Mouse (Mus musculus) midbrain, embryonic 13.5 days (tissue): ENCODE data around the gene Tprn. TPM values are rescaled to one million over a fixed set of nuclear protein-coding genes. Genes with fewer than 3 reads are reported as not detected.
A peak's percentile ranks its signal among the peaks of the same experiment; 100 is the strongest.

Source experiments
- ATAC-seq: fragments of 200-750 bp; cut with Nextera tagmentation; 2 replicates; pipeline ENCODE4 v1.8.0; 2017; ENCODE audit warnings: mild to moderate bottlenecking, moderate TSS enrichment, moderate library complexity
- H3K27ac ChIP-seq: fragments of 300-500 bp; sonication (generic); 2 replicates; pipeline ENCODE4 v1.5.1; 2015; ENCODE audit warnings: inconsistent platforms, mild to moderate bottlenecking, moderate library complexity
- H3K27me3 ChIP-seq: fragments of 300-500 bp; sonication (generic); 2 replicates; pipeline ENCODE4 v1.6.1; 2015; ENCODE audit warnings: mild to moderate bottlenecking, inconsistent platforms
- H3K36me3 ChIP-seq: fragments of 300-500 bp; sonication (generic); 2 replicates; pipeline ENCODE4 v1.6.1; 2015; ENCODE audit warnings: mild to moderate bottlenecking, inconsistent platforms
- H3K4me1 ChIP-seq: fragments of 300-500 bp; sonication (generic); replicated peaks from 2 replicates; pipeline ENCODE4 v1.6.1; 2015; ENCODE audit warnings: inconsistent platforms
- H3K4me2 ChIP-seq: fragments of 300-500 bp; sonication (generic); replicated peaks from 2 replicates; pipeline ENCODE4 v1.6.1; 2015; ENCODE audit warnings: moderate library complexity, mild to moderate bottlenecking, inconsistent platforms
- H3K4me3 ChIP-seq: fragments of 300-500 bp; sonication (generic); replicated peaks from 2 replicates; pipeline ENCODE4 v1.5.1; 2015; ENCODE audit warnings: mild to moderate bottlenecking, inconsistent platforms
- H3K9ac ChIP-seq: fragments of 300-500 bp; sonication (generic); replicated peaks from 2 replicates; pipeline ENCODE4 v1.6.1; 2015; ENCODE audit warnings: mild to moderate bottlenecking, inconsistent platforms
- H3K9me3 ChIP-seq: fragments of 300-500 bp; sonication (generic); 2 replicates; pipeline ENCODE4 v1.6.1; 2016; ENCODE audit warnings: mild to moderate bottlenecking, inconsistent platforms
- WGBS: fragments of 180-500 bp; shearing (Covaris S2); methylation state at CpG from one replicate; pipeline ENCODE4 v1.1.7; 2015; 5-methylcytosine and 5-hydroxymethylcytosine counted together
- polyA plus RNA-seq: library from polyadenylated mRNA; unstranded; fragments of >200 nt; fragmentation: Nextera tagmentation; extraction: Ambion mirVana; gene quantifications from 2 replicates; pipeline ENCODE4 v1.2.1, GENCODE M21; 2015

The Tprn gene
- polyA plus RNA-seq, 1 experiment from 2014 or later: 13.3 TPM

GRCm38 (mm10) chr2:25271827-25272511 is 9.6 kb downstream of the Tprn start, which contains the start of the genes Ssna1 and Anapc2:
Gene Ssna1, minus strand, starts transcription at chr2:25272438.
Gene Anapc2, plus strand, starts transcription at chr2:25272478.
- ATAC-seq: peak; percentile 96
- Histone ChIP-seq H3K4me2 (peak within 1 kb of the TSS; percentile 99), H3K36me3 (peaks cover 69% of the 10 kb centered on the region), H3K27ac (peak within 1 kb of the TSS; percentile 77), H3K27me3 (no peaks in the 10 kb centered on the region), H3K4me1 (peaks cover 54% of the 10 kb centered on the region), H3K9ac (peak within 1 kb of the TSS; percentile 90), H3K4me3 (peak within 1 kb of the TSS; percentile 98), H3K9me3 (no peaks in the 10 kb centered on the region)
- WGBS: under 1% methylated on average over 55 of the region's 55 CpGs

DNA sequence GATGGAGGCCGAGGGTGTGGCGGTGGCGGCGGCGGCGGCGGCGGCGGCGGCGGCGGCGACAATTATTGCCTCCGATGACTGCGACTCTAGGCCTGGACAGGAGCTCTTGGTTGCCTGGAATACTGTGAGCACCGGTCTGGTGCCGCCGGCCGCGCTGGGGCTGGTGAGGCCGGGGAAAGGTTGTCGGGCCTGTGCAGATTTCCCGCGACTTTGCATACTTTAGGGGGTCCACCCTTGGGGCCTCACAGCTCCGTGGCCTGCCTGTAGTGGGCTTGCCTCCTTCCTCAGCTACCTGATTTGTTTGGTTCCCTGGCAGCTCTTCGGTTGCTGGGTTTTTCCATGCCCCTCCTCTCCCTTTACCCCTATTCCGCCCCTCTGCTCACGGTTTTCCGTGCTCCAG is 10.1 kb downstream of the Tprn start:
- peaks cover 74% of the 10 kb centered on the region for H3K36me3 ChIP-seq
- H3K9ac ChIP-seq: peak overlapping the region; percentile 89
- H3K9me3 ChIP-seq: no peaks in the 10 kb centered on the region
- WGBS: under 1% methylated on average over 29 of the region's 29 CpGs
- peak overlapping the region; percentile 98 for H3K4me3 ChIP-seq
- H3K4me1 ChIP-seq: peaks cover 49% of the 10 kb centered on the region
- peak overlapping the region; percentile 99 for H3K4me2 ChIP-seq
- peak; percentile 80 for ATAC-seq
- H3K27ac ChIP-seq: peak overlapping the region; percentile 56; the same call in 1 of the 2 replicates
- no peaks in the 10 kb centered on the region for H3K27me3 ChIP-seq

DNA sequence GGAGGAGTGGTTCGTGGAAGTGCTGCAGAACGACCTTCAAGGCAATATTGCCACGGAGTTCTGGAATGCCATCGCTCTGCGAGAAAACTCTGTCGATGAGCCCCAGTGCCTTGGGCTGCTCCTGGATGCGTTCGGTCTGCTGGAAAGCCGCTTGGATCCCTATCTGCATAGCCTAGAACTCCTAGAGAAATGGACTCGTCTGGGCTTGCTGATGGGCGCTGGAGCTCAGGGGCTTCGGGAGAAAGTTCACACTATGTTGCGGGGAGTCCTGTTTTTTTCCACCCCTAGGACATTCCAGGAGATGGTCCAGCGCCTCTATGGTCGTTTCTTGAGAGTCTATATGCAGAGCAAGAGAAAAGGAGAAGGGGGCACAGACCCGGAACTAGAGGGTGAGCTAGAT is 10.6 kb downstream of the Tprn start:
- peak overlapping the region; percentile 89 for H3K9ac ChIP-seq
- 39% methylated on average over 16 of the region's 16 CpGs for WGBS
- peaks cover 77% of the 10 kb centered on the region for H3K36me3 ChIP-seq
- ATAC-seq: 0 out of 2 replicates have a peak, but pooled peaks have one; percentile 1
- no peaks in the 10 kb centered on the region for H3K9me3 ChIP-seq
- H3K27ac ChIP-seq: 0 out of 2 replicates have a peak overlapping the region, but pooled peaks have one; percentile 56
- H3K4me3 ChIP-seq: peak overlapping the region; percentile 98
- H3K4me1 ChIP-seq: peaks cover 44% of the 10 kb centered on the region
- H3K27me3 ChIP-seq: no peaks in the 10 kb centered on the region
- H3K4me2 ChIP-seq: peak overlapping the region; percentile 99

DNA sequence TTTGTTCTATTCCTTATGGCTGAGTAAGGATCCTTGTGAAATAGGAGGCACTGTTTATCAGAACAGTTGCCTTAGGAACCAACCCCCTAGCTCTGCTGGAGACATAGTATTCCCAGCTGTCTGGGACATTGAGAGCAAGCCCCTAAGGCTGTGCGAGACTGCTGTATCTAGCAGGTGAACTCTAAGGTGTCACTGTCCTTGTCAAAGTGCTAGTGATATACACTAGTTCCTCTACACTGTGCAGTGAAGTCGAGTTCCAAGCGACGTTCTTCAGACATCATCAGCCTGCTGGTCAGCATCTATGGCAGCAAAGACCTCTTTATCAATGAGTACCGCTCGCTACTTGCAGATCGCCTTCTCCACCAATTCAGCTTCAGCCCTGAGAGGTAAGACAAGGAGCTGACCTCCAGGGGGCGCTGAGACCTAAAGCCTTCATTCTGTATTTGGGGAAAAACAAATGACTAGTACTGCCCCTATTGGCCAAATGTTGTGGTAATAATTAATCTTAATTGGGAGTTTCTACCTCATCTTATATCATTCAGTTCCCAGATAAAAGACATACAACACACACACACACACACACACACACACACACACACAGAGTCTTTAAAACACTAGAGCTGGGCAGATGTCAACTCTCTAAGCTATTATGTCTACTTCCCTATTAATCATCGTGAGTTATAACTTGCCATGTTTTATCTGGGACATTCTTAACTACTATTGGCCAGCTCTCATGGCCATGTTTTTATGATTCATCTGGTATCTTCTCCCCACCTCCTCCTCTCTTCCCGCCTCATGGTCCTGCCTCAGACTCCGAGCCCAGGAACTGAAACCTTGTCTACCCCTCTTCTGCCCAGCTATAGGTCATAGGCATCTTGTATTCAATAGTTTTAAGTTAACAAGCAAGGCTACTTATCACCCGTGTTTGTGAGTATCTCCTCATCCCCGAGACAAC is 16.8 kb downstream of the Tprn start:
- no peak overlapping the region for H3K27ac ChIP-seq
- peaks cover 95% of the 10 kb centered on the region for H3K36me3 ChIP-seq
- no peaks in the 10 kb centered on the region for H3K9me3 ChIP-seq
- no peak overlapping the region for H3K4me3 ChIP-seq
- 60% methylated on average over 13 of the region's 13 CpGs for WGBS
- H3K9ac ChIP-seq: no peak overlapping the region
- ATAC-seq: peak; percentile 66; the same call in 1 of the 2 replicates
- H3K4me2 ChIP-seq: no peak overlapping the region
- H3K27me3 ChIP-seq: no peaks in the 10 kb centered on the region
- H3K4me1 ChIP-seq: peaks cover 11% of the 10 kb centered on the region

GRCm38 (mm10) chr2:25285551-25285950 is 23.1 kb downstream of the Tprn start:
- peaks cover 53% of the 10 kb centered on the region for H3K36me3 ChIP-seq

DNA sequence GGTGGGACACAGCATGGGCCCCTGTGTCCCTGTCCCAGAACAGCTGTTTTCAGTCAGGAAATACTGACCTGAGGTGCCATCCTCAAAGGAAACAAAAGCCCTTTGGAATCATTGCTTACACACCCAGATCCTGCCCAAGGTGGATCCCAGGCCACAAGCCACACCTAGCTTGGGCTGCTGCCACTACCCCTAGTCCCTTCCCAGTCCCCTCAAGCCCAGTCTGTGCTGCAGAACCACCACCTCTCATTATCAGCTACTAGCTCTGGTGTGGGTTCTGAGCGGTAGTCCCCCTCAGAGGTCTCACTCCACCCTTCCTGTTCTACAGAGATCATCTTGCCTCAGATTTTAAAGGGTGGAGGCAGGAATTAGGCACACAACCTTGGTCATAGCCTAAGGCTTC is 23.9 kb downstream of the Tprn start:
- Histone ChIP-seq H3K9me3 (no peaks in the 10 kb centered on the region), H3K9ac (no peak overlapping the region), H3K27ac (no peak overlapping the region), H3K4me2 (no peak overlapping the region), H3K36me3 (peaks cover 46% of the 10 kb centered on the region), H3K4me1 (peaks cover 17% of the 10 kb centered on the region), H3K4me3 (no peak overlapping the region), H3K27me3 (peaks cover 35% of the 10 kb centered on the region)
- no peak for ATAC-seq
- 93% methylated on average over 1 of the region's 1 CpGs for WGBS

More at GRCm38 (mm10) chr2:25285551-25285950, 23.1 kb downstream of the Tprn start:
- Histone ChIP-seq H3K4me1 (peaks cover 10% of the 10 kb centered on the region), H3K27ac (no peak overlapping the region), H3K4me3 (no peak overlapping the region), H3K4me2 (no peak overlapping the region), H3K9ac (no peak overlapping the region), H3K9me3 (no peaks in the 10 kb centered on the region), H3K27me3 (peaks cover 28% of the 10 kb centered on the region)
- no peak for ATAC-seq
- 92% methylated on average over 2 of the region's 2 CpGs for WGBS

GRCm38 (mm10) chr2:25286837-25287636 is 24.6 kb downstream of the Tprn start:
- Histone ChIP-seq H3K27me3 (peaks cover 43% of the 10 kb centered on the region), H3K27ac (no peak overlapping the region), H3K4me3 (no peak overlapping the region), H3K9ac (no peak overlapping the region), H3K36me3 (peaks cover 41% of the 10 kb centered on the region), H3K4me1 (peaks cover 22% of the 10 kb centered on the region), H3K4me2 (no peak overlapping the region), H3K9me3 (no peaks in the 10 kb centered on the region)
- 66% methylated on average over 7 of the region's 7 CpGs for WGBS
- no peak for ATAC-seq

GRCm38 (mm10) chr2:25287927-25288649 is 25.7 kb downstream of the Tprn start, which contains the start of gene Tmem210:
Gene Tmem210, plus strand, starts transcription at chr2:25288145.
- H3K4me1 ChIP-seq: peaks cover 29% of the 10 kb centered on the region
- H3K9me3 ChIP-seq: no peaks in the 10 kb centered on the region
- no peak within 1 kb of the TSS for H3K9ac ChIP-seq
- H3K36me3 ChIP-seq: peaks cover 30% of the 10 kb centered on the region
- no peak within 1 kb of the TSS for H3K4me3 ChIP-seq
- H3K4me2 ChIP-seq: no peak within 1 kb of the TSS
- peaks cover 53% of the 10 kb centered on the region for H3K27me3 ChIP-seq
- WGBS: 82% methylated on average over 6 of the region's 6 CpGs
- H3K27ac ChIP-seq: no peak within 1 kb of the TSS
- no peak for ATAC-seq

- Histone ChIP-seq H3K27ac (no peak overlapping the region), H3K36me3 (peaks cover 24% of the 10 kb centered on the region), H3K9ac (no peak overlapping the region), H3K4me1 (peaks cover 29% of the 10 kb centered on the region), H3K4me2 (no peak overlapping the region), H3K4me3 (no peak overlapping the region), H3K27me3 (peaks cover 61% of the 10 kb centered on the region), H3K9me3 (no peaks in the 10 kb centered on the region)
- 80% methylated on average over 7 of the region's 7 CpGs for WGBS
- no peak for ATAC-seq
Observed at GRCm38 (mm10) chr2:25288734-25289345, 26.4 kb downstream of the Tprn start.

DNA sequence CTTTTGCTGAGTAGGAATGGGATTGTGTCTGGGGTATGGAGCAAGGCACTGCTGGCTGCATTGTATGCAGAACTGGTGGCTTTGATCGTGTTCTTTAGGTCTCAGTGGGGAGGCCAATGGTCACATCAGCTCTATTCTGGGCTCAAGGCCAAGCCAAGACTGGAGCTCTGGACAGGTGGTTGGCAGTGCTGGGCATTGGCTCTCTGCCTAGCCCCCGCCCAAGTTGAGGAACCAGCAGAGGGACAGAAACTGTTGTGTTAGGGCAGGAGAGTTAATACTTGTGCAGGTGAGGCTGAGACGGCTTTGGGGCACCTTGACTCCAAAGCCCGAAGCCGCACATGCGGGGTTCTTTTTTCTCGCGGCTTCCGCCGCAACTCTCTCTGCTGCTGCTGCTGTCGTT is 27.2 kb downstream of the Tprn start, which contains the start of gene Lrrc26:
Gene Lrrc26 (plus strand): TSS at position 265 of the 400 bp plus-strand sequence.
- no peak for ATAC-seq
- peak within 1 kb of the TSS; percentile 20; the same call in 1 of the 2 replicates for H3K9ac ChIP-seq
- H3K27me3 ChIP-seq: peaks cover 69% of the 10 kb centered on the region
- no peak within 1 kb of the TSS for H3K27ac ChIP-seq
- peaks cover 16% of the 10 kb centered on the region for H3K36me3 ChIP-seq
- H3K4me1 ChIP-seq: peaks cover 29% of the 10 kb centered on the region
- H3K4me2 ChIP-seq: peak within 1 kb of the TSS; percentile 30
- peak within 1 kb of the TSS; percentile 12 for H3K4me3 ChIP-seq
- no peaks in the 10 kb centered on the region for H3K9me3 ChIP-seq
- 12% methylated on average over 11 of the region's 11 CpGs for WGBS
